Mouse (Mus musculus) neutrophil, adult 83 days (primary cell): ENCODE results near the gene Vmn1r14. TPM values are rescaled to one million over a fixed set of nuclear protein-coding genes. Genes with fewer than 3 reads are reported as not detected.

ENCODE experiments used
- total RNA-seq, 2 experiments: library from RNA; stranded (reverse); gene quantifications; one replicate each; pipeline ENCODE4 v1.2.4; 2023

Vmn1r14 gene
- total RNA-seq = not detected

GRCm38 (mm10) chr6:57231386-57231785 lies at the start of gene Vmn1r14:
TSS of gene Vmn1r14 (plus strand) at chr6:57231686.

GRCm38 (mm10) chr6:57202990-57203389 lies 28.5 kb upstream of the Vmn1r14 start, which contains the start of gene Vmn1r13:
TSS of gene Vmn1r13 (plus strand) at chr6:57203290.

GRCm38 (mm10) chr6:57257652-57258051 lies 26.2 kb downstream of the Vmn1r14 start, which contains the start of gene Vmn1r15:
TSS of gene Vmn1r15 (plus strand) at chr6:57257952.

Other genes starting within 250 kb of the Vmn1r14 start
- gene Vmn1r6, start 234.4 kb upstream of the Vmn1r14 start, total RNA-seq = not detected
- gene Vmn1r7, start 206.4 kb upstream of the Vmn1r14 start, total RNA-seq = not detected
- gene Vmn1r8, start 199.4 kb upstream of the Vmn1r14 start, total RNA-seq = not detected
- gene Vmn1r9, start 164.9 kb upstream of the Vmn1r14 start, total RNA-seq = not detected
- gene Vmn1r10, start 122.2 kb upstream of the Vmn1r14 start, total RNA-seq = not detected
- gene Vmn1r11, start 98.2 kb upstream of the Vmn1r14 start, total RNA-seq = not detected
- under 1 TPM; 0.09 TPM for gene Vmn1r12, start 74.8 kb upstream of the Vmn1r14 start, total RNA-seq
- not detected for gene Vmn1r13, start 28.4 kb upstream of the Vmn1r14 start, total RNA-seq
- gene Vmn1r15, start 26.3 kb downstream of the Vmn1r14 start, total RNA-seq = not detected
- not detected for gene Vmn1r16, start 97.8 kb downstream of the Vmn1r14 start, total RNA-seq
- gene Vmn1r17, start 132.0 kb downstream of the Vmn1r14 start, total RNA-seq = not detected
- gene Vmn1r18, start 164.1 kb downstream of the Vmn1r14 start, total RNA-seq = not detected
- not detected for gene Vmn1r19, start 172.1 kb downstream of the Vmn1r14 start, total RNA-seq
- not detected for gene Vmn1r20, start 197.2 kb downstream of the Vmn1r14 start, total RNA-seq